Mouse (Mus musculus) heart, embryonic 14.5 days (tissue): ENCODE measurements around the gene Zdhhc19. TPM values are rescaled to one million over a fixed set of nuclear protein-coding genes. Genes with fewer than 3 reads are reported as not detected.
A peak's percentile ranks its signal among the peaks of the same experiment; 100 is the strongest.

Experiments
- ATAC-seq: fragments of 200-750 bp; cut with Nextera tagmentation; 2 replicates; pipeline ENCODE4 v1.8.0; 2017; ENCODE audit warnings: low read depth, moderate TSS enrichment; ENCODE audit not compliant: insufficient number of reproducible peaks, insufficient read depth, low FRiP score
- H3K27ac ChIP-seq, 2 experiments: fragments of 200-500 bp in 1 of 2; fragments of 300-500 bp in 1 of 2; sonication (generic) in 1 of 2; replicated peaks in 1 of 2; 2 replicates each; pipeline ENCODE4 v1.5.1; 2012 to 2014; ENCODE audit warnings: low read depth in 2 of 2, low read length in 2 of 2, control low read depth in 1 of 2, mild to moderate bottlenecking in 1 of 2, mixed read lengths in 1 of 2; ENCODE audit not compliant: control insufficient read depth in 1 of 2, insufficient read depth in 1 of 2
- H3K27me3 ChIP-seq: fragments of 300-500 bp; sonication (generic); 2 replicates; pipeline ENCODE4 v1.6.1; 2014; ENCODE audit warnings: mild to moderate bottlenecking, low read length, control low read depth; ENCODE audit not compliant: control insufficient read depth, insufficient read depth
- H3K36me3 ChIP-seq: fragments of 300-500 bp; sonication (generic); 2 replicates; pipeline ENCODE4 v1.6.1; 2014; ENCODE audit warnings: mild to moderate bottlenecking, control low read depth, low read length, mixed read lengths; ENCODE audit not compliant: control insufficient read depth, insufficient read depth
- H3K4me1 ChIP-seq, 2 experiments: fragments of 200-500 bp in 1 of 2; fragments of 300-500 bp in 1 of 2; sonication (generic) in 1 of 2; 2 replicates each; pipeline ENCODE4 v1.6.1; 2012 to 2014; ENCODE audit warnings: low read length in 2 of 2, control low read depth in 1 of 2, mixed read lengths in 1 of 2; ENCODE audit not compliant: control insufficient read depth in 2 of 2, insufficient read depth in 2 of 2
- H3K4me2 ChIP-seq: fragments of 300-500 bp; sonication (generic); 2 replicates; pipeline ENCODE4 v1.6.1; 2014; ENCODE audit warnings: mild to moderate bottlenecking, low read length
- H3K4me3 ChIP-seq, 2 experiments: fragments of 200-500 bp in 1 of 2; fragments of 300-500 bp in 1 of 2; sonication (generic) in 1 of 2; 2 replicates each; pipeline ENCODE4 v1.5.1; 2012 to 2014; ENCODE audit warnings: low read length in 2 of 2, mild to moderate bottlenecking in 2 of 2, control low read depth in 1 of 2, low read depth in 1 of 2, moderate library complexity in 1 of 2; ENCODE audit not compliant: control insufficient read depth in 1 of 2, insufficient read depth in 1 of 2
- H3K9ac ChIP-seq: fragments of 300-500 bp; sonication (generic); 2 replicates; pipeline ENCODE4 v1.6.1; 2014; ENCODE audit warnings: mild to moderate bottlenecking, low read length
- H3K9me3 ChIP-seq: fragments of 300-500 bp; sonication (generic); 2 replicates; pipeline ENCODE4 v1.6.1; 2016; ENCODE audit warnings: low read length, control low read depth; ENCODE audit not compliant: control insufficient read depth
- WGBS: fragments of 180-500 bp; shearing (Covaris S2); extraction: QIAGEN DNeasy Blood & Tissue Kit; methylation state at CpG from one replicate; pipeline ENCODE4 v1.1.7; 2014; 5-methylcytosine and 5-hydroxymethylcytosine counted together
- polyA plus RNA-seq: library from polyadenylated mRNA; unstranded; fragments of >200 nt; fragmentation: Nextera tagmentation; extraction: Ambion mirVana; gene quantifications from 2 replicates; pipeline ENCODE4 v1.2.1, GENCODE M21; 2014

Gene Zdhhc19
- polyA plus RNA-seq, 1 experiment from 2014 or later, result not detected

DNA sequence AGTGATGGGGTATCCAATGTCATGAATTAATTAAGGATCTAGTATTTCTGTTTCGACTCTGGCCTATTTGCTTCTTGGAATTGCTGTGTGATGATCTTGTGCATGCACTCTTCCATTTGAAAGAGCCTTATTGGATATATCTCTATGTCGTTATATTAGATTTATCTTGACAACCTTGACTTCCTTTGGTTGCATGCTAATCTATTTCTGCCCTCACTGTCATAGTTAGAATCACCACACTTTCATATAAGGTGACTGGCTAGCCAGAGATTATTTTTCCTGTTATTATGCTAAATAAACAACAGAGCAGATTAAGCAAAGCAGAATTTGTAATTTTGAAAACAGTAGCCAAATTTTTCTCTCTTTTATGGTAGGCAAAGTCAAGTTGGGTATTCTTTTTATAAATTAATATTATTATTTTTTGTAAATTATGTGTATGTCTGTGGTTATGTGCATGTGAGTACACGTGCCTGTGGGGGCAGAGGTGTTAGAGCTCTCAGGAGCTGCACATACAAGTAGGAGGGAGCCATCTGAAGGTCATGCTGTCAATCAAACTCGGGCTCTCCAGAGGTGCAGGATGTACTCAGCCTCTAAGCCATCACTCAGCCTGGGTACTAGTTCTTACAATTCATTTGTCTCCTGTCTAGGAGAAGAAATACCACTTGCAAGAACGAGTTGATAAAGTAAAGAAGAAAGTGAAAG is 26.5 kb upstream of the Zdhhc19 start:
- no peaks in the 10 kb centered on the region for H3K9me3 ChIP-seq
- WGBS, result 61% methylated on average over 5 of the region's 5 CpGs
- H3K27me3 ChIP-seq, result no peaks in the 10 kb centered on the region
- ATAC-seq, result no peak
- H3K4me1 ChIP-seq, result no peaks in the 10 kb centered on the region
- H3K4me2 ChIP-seq, result no peak overlapping the region
- H3K4me3 ChIP-seq, result no peak overlapping the region
- H3K36me3 ChIP-seq, result peaks cover 62% of the 10 kb centered on the region
- H3K27ac ChIP-seq, result no peak overlapping the region
- no peak overlapping the region for H3K9ac ChIP-seq

GRCm38 (mm10) chr16:32472276-32473015 is 23.6 kb upstream of the Zdhhc19 start:
- Histone ChIP-seq H3K4me1 (peaks cover 2 to 9% of the 10 kb centered on the region in 2 experiments; a peak in 3 of 4 replicates), H3K9ac (no peak overlapping the region), H3K9me3 (no peaks in the 10 kb centered on the region), H3K4me2 (no peak overlapping the region), H3K4me3 (no peak overlapping the region), H3K27me3 (no peaks in the 10 kb centered on the region), H3K36me3 (peaks cover 40% of the 10 kb centered on the region), H3K27ac (no peak overlapping the region)
- 87% methylated on average over 7 of the region's 7 CpGs for WGBS
- ATAC-seq, result no peak

DNA sequence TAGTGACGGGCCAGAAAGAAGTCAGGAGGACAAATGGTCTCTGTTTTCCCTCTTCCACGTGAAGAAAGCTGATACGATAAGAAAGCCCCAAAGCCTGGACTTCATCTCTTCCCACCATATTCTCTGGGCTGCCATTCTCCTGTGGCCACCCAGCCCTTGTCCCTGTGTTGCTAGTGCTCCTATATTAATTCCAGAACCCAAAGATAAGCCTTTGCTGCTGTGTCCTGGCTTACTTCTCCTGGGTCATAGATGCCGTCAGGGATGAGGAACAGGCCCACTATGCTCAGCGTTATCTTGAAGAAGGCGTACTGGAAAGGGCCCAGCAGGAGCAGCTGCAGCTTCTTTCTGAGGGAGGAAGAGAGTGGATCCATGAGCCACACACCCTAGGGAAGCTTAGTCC is 18.8 kb upstream of the Zdhhc19 start:
- peak; percentile 63; the same call in 1 of the 2 replicates for ATAC-seq
- Histone ChIP-seq H3K27ac (peak overlapping the region in 1 of 2 experiments; percentile 28; a peak in 1 of 4 replicates), H3K4me2 (no peak overlapping the region), H3K9me3 (no peaks in the 10 kb centered on the region), H3K27me3 (no peaks in the 10 kb centered on the region), H3K9ac (no peak overlapping the region), H3K36me3 (peaks cover 12% of the 10 kb centered on the region), H3K4me1 (peaks cover 6 to 18% of the 10 kb centered on the region in 2 experiments; a peak in 3 of 4 replicates), H3K4me3 (no peak overlapping the region)
- WGBS, result 18% methylated on average over 6 of the region's 6 CpGs

GRCm38 (mm10) chr16:32479415-32479814 is 16.6 kb upstream of the Zdhhc19 start:
- Histone ChIP-seq H3K27me3 (no peaks in the 10 kb centered on the region), H3K27ac (no peak overlapping the region), H3K4me3 (no peak overlapping the region), H3K9me3 (no peaks in the 10 kb centered on the region), H3K36me3 (no peaks in the 10 kb centered on the region; the same call in 1 of the 2 replicates), H3K4me1 (peaks cover 8 to 18% of the 10 kb centered on the region in 2 experiments), H3K9ac (no peak overlapping the region), H3K4me2 (no peak overlapping the region)
- no peak for ATAC-seq
- WGBS, result 61% methylated on average over 2 of the region's 2 CpGs

- ATAC-seq, result no peak
- Histone ChIP-seq H3K9me3 (no peaks in the 10 kb centered on the region), H3K4me2 (no peak overlapping the region), H3K36me3 (no peaks in the 10 kb centered on the region), H3K9ac (no peak overlapping the region), H3K27me3 (no peaks in the 10 kb centered on the region), H3K4me3 (no peak overlapping the region), H3K4me1 (peaks cover 13 to 22% of the 10 kb centered on the region in 2 experiments), H3K27ac (no peak overlapping the region)
- 51% methylated on average over 7 of the region's 7 CpGs for WGBS
Observed at GRCm38 (mm10) chr16:32484431-32484871, 11.6 kb upstream of the Zdhhc19 start.

GRCm38 (mm10) chr16:32485209-32485608 is 10.9 kb upstream of the Zdhhc19 start:
- peaks cover 13 to 22% of the 10 kb centered on the region in 2 experiments for H3K4me1 ChIP-seq
- no peaks in the 10 kb centered on the region for H3K27me3 ChIP-seq
- H3K27ac ChIP-seq, result no peak overlapping the region
- H3K9ac ChIP-seq, result no peak overlapping the region
- no peaks in the 10 kb centered on the region for H3K36me3 ChIP-seq
- H3K4me2 ChIP-seq, result no peak overlapping the region
- no peak overlapping the region for H3K4me3 ChIP-seq
- no peak for ATAC-seq
- 58% methylated on average over 2 of the region's 2 CpGs for WGBS
- H3K9me3 ChIP-seq, result no peaks in the 10 kb centered on the region

DNA sequence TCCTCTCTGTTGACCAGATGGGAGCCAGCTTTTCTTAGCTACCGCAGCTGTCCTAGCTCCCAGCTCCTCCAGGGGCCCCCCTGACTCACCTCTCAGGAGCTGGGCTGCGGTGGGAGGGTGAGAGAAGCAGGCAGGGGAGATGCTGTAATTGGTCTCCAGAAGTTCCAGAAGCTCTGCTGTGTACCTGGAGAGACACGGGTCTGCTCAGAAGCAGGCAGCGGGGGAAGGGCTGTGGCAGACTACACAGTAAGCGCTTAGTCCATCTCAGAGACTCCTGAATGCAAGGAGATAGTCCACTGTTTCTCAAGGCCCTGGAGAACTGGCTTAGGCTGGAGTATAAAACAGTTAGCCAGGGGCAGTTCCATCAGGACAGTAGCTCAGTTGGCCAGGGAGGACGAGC is 10.0 kb upstream of the Zdhhc19 start:
- Histone ChIP-seq H3K4me3 (no peak overlapping the region), H3K4me1 (peaks cover 13 to 22% of the 10 kb centered on the region in 2 experiments), H3K9me3 (no peaks in the 10 kb centered on the region), H3K36me3 (no peaks in the 10 kb centered on the region), H3K9ac (no peak overlapping the region), H3K27me3 (no peaks in the 10 kb centered on the region), H3K4me2 (no peak overlapping the region), H3K27ac (no peak overlapping the region)
- 74% methylated on average over 6 of the region's 6 CpGs for WGBS
- no peak for ATAC-seq
